Mouse (Mus musculus) intestine, embryonic 14.5 days (tissue): Measurements from ENCODE around the gene Gpr108. TPM values are rescaled to one million over a fixed set of nuclear protein-coding genes. Genes with fewer than 3 reads are reported as not detected.
A peak's percentile ranks its signal among the peaks of the same experiment; 100 is the strongest.

Source experiments
- ATAC-seq: fragments of 200-750 bp; cut with Nextera tagmentation; replicated peaks from 2 replicates; pipeline ENCODE4 v1.8.0; 2017; ENCODE audit warnings: low read depth, moderate number of reproducible peaks, moderate TSS enrichment, moderate library complexity; ENCODE audit not compliant: low FRiP score, low TSS enrichment
- DNase-seq: peaks from one replicate; pipeline ENCODE4 v3.0.0-alpha.2; 2018; ENCODE audit warnings: low spot score
- H3K27ac ChIP-seq: fragments of 300-500 bp; sonication (generic); 2 replicates; pipeline ENCODE4 v1.5.1; 2014; ENCODE audit warnings: low read depth, mild to moderate bottlenecking, control low read depth
- H3K27me3 ChIP-seq: fragments of 300-500 bp; sonication (generic); replicated peaks from 2 replicates; pipeline ENCODE4 v1.6.1; 2014; ENCODE audit warnings: low read length, control low read depth; ENCODE audit not compliant: control insufficient read depth, insufficient read depth
- H3K36me3 ChIP-seq: fragments of 300-500 bp; sonication (generic); 2 replicates; pipeline ENCODE4 v1.6.1; 2014; ENCODE audit warnings: low read length, control low read depth; ENCODE audit not compliant: control insufficient read depth, insufficient read depth
- H3K4me1 ChIP-seq: fragments of 300-500 bp; sonication (generic); replicated peaks from 2 replicates; pipeline ENCODE4 v1.6.1; 2014; ENCODE audit warnings: low read length, control low read depth, mixed read lengths; ENCODE audit not compliant: control insufficient read depth, insufficient read depth
- H3K4me2 ChIP-seq: fragments of 300-500 bp; sonication (generic); 2 replicates; pipeline ENCODE4 v1.6.1; 2014; ENCODE audit warnings: low read length
- H3K4me3 ChIP-seq: fragments of 300-500 bp; sonication (generic); 2 replicates; pipeline ENCODE4 v1.5.1; 2014; ENCODE audit warnings: low read depth, low read length, control low read depth, mixed read lengths
- H3K9ac ChIP-seq: fragments of 300-500 bp; sonication (generic); 2 replicates; pipeline ENCODE4 v1.6.1; 2014; ENCODE audit warnings: mild to moderate bottlenecking, low read length
- H3K9me3 ChIP-seq: fragments of 300-500 bp; sonication (generic); 2 replicates; pipeline ENCODE4 v1.6.1; 2016; ENCODE audit warnings: low read length, control low read depth; ENCODE audit not compliant: control insufficient read depth
- WGBS: fragments of 180-500 bp; shearing (Covaris S2); extraction: QIAGEN DNeasy Blood & Tissue Kit; methylation state at CpG from one replicate; pipeline ENCODE4 v1.1.7; 2014; 5-methylcytosine and 5-hydroxymethylcytosine counted together
- polyA plus RNA-seq: library from polyadenylated mRNA; unstranded; fragments of >200 nt; fragmentation: Nextera tagmentation; extraction: Ambion mirVana; gene quantifications from 2 replicates; pipeline ENCODE4 v1.2.1, GENCODE M21; 2014

Gene Gpr108
- polyA plus RNA-seq, 1 experiment from 2014 or later: 37.1 TPM

- Histone ChIP-seq H3K27ac (no peak overlapping the region), H3K4me3 (no peak overlapping the region), H3K4me2 (no peak overlapping the region), H3K4me1 (peaks cover 5% of the 10 kb centered on the region; the same call in 1 of the 2 replicates), H3K27me3 (no peaks in the 10 kb centered on the region), H3K9ac (no peak overlapping the region), H3K9me3 (no peaks in the 10 kb centered on the region), H3K36me3 (peaks cover 35% of the 10 kb centered on the region)
- no peak for DNase-seq
- WGBS: 99% methylated on average over 3 of the region's 3 CpGs
- no peak for ATAC-seq
Measured at GRCm38 (mm10) chr17:57251431-57251830, 3.2 kb upstream of the Gpr108 start.

- no peaks in the 10 kb centered on the region for H3K9me3 ChIP-seq
- peaks cover 27% of the 10 kb centered on the region for H3K36me3 ChIP-seq
- peak overlapping the region; percentile 81 for H3K4me3 ChIP-seq
- peak overlapping the region; percentile 92 for H3K4me2 ChIP-seq
- peak; percentile 68 for DNase-seq
- H3K9ac ChIP-seq: peak overlapping the region; percentile 76
- peak overlapping the region; percentile 79; the same call in 1 of the 2 replicates for H3K27ac ChIP-seq
- peaks cover 5% of the 10 kb centered on the region; the same call in 1 of the 2 replicates for H3K4me1 ChIP-seq
- ATAC-seq: no peak
- WGBS: 2% methylated on average over 33 of the region's 33 CpGs
- no peaks in the 10 kb centered on the region for H3K27me3 ChIP-seq
Measured at GRCm38 (mm10) chr17:57250461-57251160, 2.4 kb upstream of the Gpr108 start.

- H3K9ac ChIP-seq: peak within 1 kb of the TSS; percentile 76
- under 1% methylated on average over 44 of the region's 52 CpGs for WGBS
Measured at GRCm38 (mm10) chr17:57249186-57250181, 1.2 kb upstream of the Gpr108 start, which contains the start of gene Trip10. Gene Trip10 (plus strand): TSS chr17:57249455.

GRCm38 (mm10) chr17:57248771-57249170 lies 525 bp upstream of the Gpr108 start:
- DNase-seq (no peak), ATAC-seq (no peak)
- no peaks in the 10 kb centered on the region for H3K27me3 ChIP-seq
- H3K4me1 ChIP-seq: peaks cover 5% of the 10 kb centered on the region; the same call in 1 of the 2 replicates
- H3K27ac ChIP-seq: peak overlapping the region; percentile 80
- H3K36me3 ChIP-seq: peaks cover 19% of the 10 kb centered on the region
- no peaks in the 10 kb centered on the region for H3K9me3 ChIP-seq
- peak overlapping the region; percentile 92 for H3K4me2 ChIP-seq
- peak overlapping the region; percentile 81 for H3K4me3 ChIP-seq
- H3K9ac ChIP-seq: peak overlapping the region; percentile 20; the same call in 1 of the 2 replicates
- WGBS: 11% methylated on average over 13 of the region's 13 CpGs

More at GRCm38 (mm10) chr17:57249186-57250181, 1.2 kb upstream of the Gpr108 start, which contains the start of gene Trip10:
- peaks cover 5% of the 10 kb centered on the region; the same call in 1 of the 2 replicates for H3K4me1 ChIP-seq
- H3K4me2 ChIP-seq: peak within 1 kb of the TSS; percentile 92
- H3K27ac ChIP-seq: peak within 1 kb of the TSS; percentile 80
- H3K9me3 ChIP-seq: no peaks in the 10 kb centered on the region
- peak; percentile 100 for DNase-seq
- peak within 1 kb of the TSS; percentile 81 for H3K4me3 ChIP-seq
- H3K27me3 ChIP-seq: no peaks in the 10 kb centered on the region
- peak; percentile 57 for ATAC-seq
- H3K36me3 ChIP-seq: peaks cover 21% of the 10 kb centered on the region

- WGBS: under 1% methylated on average over 45 of the region's 46 CpGs
- no peaks in the 10 kb centered on the region for H3K27me3 ChIP-seq
- DNase-seq (peak; percentile 94), ATAC-seq (peak; percentile 89)
- peak overlapping the region; percentile 81 for H3K4me3 ChIP-seq
- H3K36me3 ChIP-seq: peaks cover 21% of the 10 kb centered on the region
- peak overlapping the region; percentile 92 for H3K4me2 ChIP-seq
- no peaks in the 10 kb centered on the region for H3K9me3 ChIP-seq
- H3K27ac ChIP-seq: peak overlapping the region; percentile 95
- peak overlapping the region; percentile 72 for H3K9ac ChIP-seq
- peaks cover 5% of the 10 kb centered on the region; the same call in 1 of the 2 replicates for H3K4me1 ChIP-seq
Measured at GRCm38 (mm10) chr17:57247393-57248200, 649 bp downstream of the Gpr108 start.

GRCm38 (mm10) chr17:57246663-57247392 lies 1.4 kb downstream of the Gpr108 start:
- DNase-seq (no peak), ATAC-seq (no peak)
- H3K9me3 ChIP-seq: no peaks in the 10 kb centered on the region
- H3K9ac ChIP-seq: peak overlapping the region; percentile 72
- H3K36me3 ChIP-seq: peaks cover 28% of the 10 kb centered on the region
- H3K27ac ChIP-seq: peak overlapping the region; percentile 95
- H3K27me3 ChIP-seq: no peaks in the 10 kb centered on the region
- peaks cover 5% of the 10 kb centered on the region; the same call in 1 of the 2 replicates for H3K4me1 ChIP-seq
- 4% methylated on average over 18 of the region's 18 CpGs for WGBS
- H3K4me3 ChIP-seq: peak overlapping the region; percentile 69
- H3K4me2 ChIP-seq: peak overlapping the region; percentile 68

GRCm38 (mm10) chr17:57245311-57245929 lies 2.8 kb downstream of the Gpr108 start:
- H3K27me3 ChIP-seq: no peaks in the 10 kb centered on the region
- H3K9me3 ChIP-seq: no peaks in the 10 kb centered on the region
- H3K4me3 ChIP-seq: no peak overlapping the region
- no peak overlapping the region for H3K4me2 ChIP-seq
- peaks cover 31% of the 10 kb centered on the region for H3K36me3 ChIP-seq
- WGBS: 88% methylated on average over 10 of the region's 10 CpGs
- DNase-seq: no peak
- H3K27ac ChIP-seq: no peak overlapping the region
- no peak overlapping the region for H3K9ac ChIP-seq
- no peak for ATAC-seq
- peaks cover 5% of the 10 kb centered on the region; the same call in 1 of the 2 replicates for H3K4me1 ChIP-seq
